In the genomic region with DNA sequence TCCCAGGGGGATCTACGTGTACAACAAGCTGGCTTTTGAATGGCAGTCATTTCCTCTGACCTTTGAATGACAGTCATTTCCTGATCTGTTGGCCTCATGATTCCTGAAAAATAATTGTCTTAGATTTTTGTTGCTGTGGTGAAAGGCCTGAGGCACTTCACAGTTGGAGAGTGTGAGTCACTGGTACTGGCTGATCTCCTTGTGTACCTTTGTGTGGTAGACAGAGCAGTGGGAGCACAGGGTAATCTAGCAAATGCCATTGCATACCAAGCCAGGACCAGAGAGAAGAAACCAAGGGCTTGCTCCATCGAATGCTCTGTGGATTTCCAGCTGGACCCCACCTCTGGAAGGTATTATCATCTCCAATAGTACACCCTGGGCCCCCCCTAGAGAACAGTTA, we compare ENCODE assay signal across 25 mouse cellular contexts. TPM values are rescaled to one million over a fixed set of nuclear protein-coding genes. Genes with fewer than 3 reads are reported as not detected.
DNase-seq lines count a peak whose midpoint lies in the region; TF ChIP-seq lines count a peak whose summit lies in the region.
"Had no signal": no experiment of that assay in that cellular context is flagged by ENCODE, and none has a peak within 500 bp of the region (broad histone marks: within the 10 kb centered on the region; RNA-seq: fewer than 3 reads in every experiment).

No protein-coding gene starts in this region.

- intact Hi-C loops in gastrocnemius, adult 2 months (cut with DNase I), result no loop called here
- intact Hi-C loops in left cerebral cortex, postnatal 10 days (cut with DNase I), result no loop called here

- no peak for TF ChIP-seq CTCF in gastrocnemius, adult 2 months (IDR thresholded peaks at IDR 0.05)

- H3K27ac ChIP-seq in gastrocnemius, adult 2 months, result peak overlapping the region; percentile 61
- H3K27ac ChIP-seq: embryonic facial prominence, embryonic 12.5 days; forebrain, embryonic 10.5 days; hindbrain, postnatal 0 days; liver, embryonic 15.5 days; neural tube, embryonic 15.5 days had no signal

- DNase-seq in gastrocnemius, adult 2 months, result no peak
- DNase-seq in gastrocnemius, adult 18-20 months (ENCODE audit: low spot score), result no peak
- DNase-seq in lung, adult 18-20 months, result peak; percentile 26 to 61
- no peak for DNase-seq in lung, postnatal 10 days
- peak; percentile 55 for DNase-seq in NIH3T3 (ENCODE audit: low read depth)
- peak; percentile 30 for DNase-seq in fibroblast of lung, adult 2 months (ENCODE audit: low read depth)
- no peak for DNase-seq in left cerebral cortex, postnatal 10 days (ENCODE audit: extremely low spot score in 1 of 2, low spot score in 2 of 2)
- no peak for DNase-seq in c-Kit-positive CD71-positive TER-119-positive erythroid progenitor cells, embryonic 14.5 days (ENCODE audit: low spot score)
- DNase-seq: adrenal gland, postnatal 25 days; cerebellum, adult 9-11 months; gastrocnemius, postnatal 14 days; kidney, adult 8-10 months; kidney, postnatal 36 days; midbrain, embryonic 14.5 days; right cerebral cortex, postnatal 4 days; thymus, postnatal 25 days had no signal

- H3K4me3 ChIP-seq in gastrocnemius, adult 2 months, result no peak overlapping the region
- H3K4me3 ChIP-seq: embryonic facial prominence, embryonic 12.5 days; forebrain, embryonic 10.5 days; liver, embryonic 15.5 days; myocyte; neural tube, embryonic 15.5 days had no signal

RNA-seq across cellular contexts. Expression of a gene that starts 15.8 kb away (rescaled TPM):
- not detected for total RNA-seq in gastrocnemius, adult 2 months (2021)
- total RNA-seq in gastrocnemius, adult 18-20 months (2021), result not detected
- total RNA-seq in left cerebral cortex, postnatal 10 days (2021), result not detected
- total RNA-seq: adrenal gland, postnatal 25 days; gastrocnemius, postnatal 14 days; hindbrain, postnatal 0 days; layer of hippocampus, postnatal 10 days; left cerebral cortex, postnatal 14 days; megakaryocyte progenitor cell, adult 5-6 weeks had no signal

RNA-seq across cellular contexts. Expression of a gene that starts 31.2 kb away (rescaled TPM):
- not detected for total RNA-seq in gastrocnemius, adult 2 months (2021)
- not detected for total RNA-seq in gastrocnemius, adult 18-20 months (2021)
- total RNA-seq in left cerebral cortex, postnatal 10 days (2021), result not detected
- total RNA-seq: adrenal gland, postnatal 25 days; gastrocnemius, postnatal 14 days; hindbrain, postnatal 0 days; layer of hippocampus, postnatal 10 days; left cerebral cortex, postnatal 14 days; megakaryocyte progenitor cell, adult 5-6 weeks had no signal

RNA-seq across cellular contexts. Expression of a gene that starts 54.6 kb away (rescaled TPM):
- total RNA-seq in gastrocnemius, adult 2 months (2021), result 10 to 100 TPM; 16.3 to 17.7 TPM
- 10 to 100 TPM; 12.2 to 13.8 TPM for total RNA-seq in gastrocnemius, adult 18-20 months (2021)
- total RNA-seq in left cerebral cortex, postnatal 10 days (2021), result under 1 TPM; 0.45 to 0.99 TPM
- total RNA-seq: megakaryocyte progenitor cell, adult 5-6 weeks had no signal

Comparison
In these comparisons a context has a peak if more than half of its experiments do, and no peak if none do; other contexts are left out.
1. DNase-seq: peak in lung, adult 18-20 months (2 of 2), NIH3T3 (single experiment) and fibroblast of lung, adult 2 months (single experiment); none in gastrocnemius, adult 2 months (single experiment), gastrocnemius, adult 18-20 months (single experiment), lung, postnatal 10 days (single experiment), left cerebral cortex, postnatal 10 days (0 of 2) and c-Kit-positive CD71-positive TER-119-positive erythroid progenitor cells, embryonic 14.5 days (single experiment).
2. RNA of a gene that starts 54.6 kb away (total RNA-seq): 16.3 to 17.7 TPM in gastrocnemius, adult 2 months and 12.2 to 13.8 TPM in gastrocnemius, adult 18-20 months; 0.45 to 0.99 TPM in left cerebral cortex, postnatal 10 days; every median in the first group is over 4 times any median in the second.